Mouse (Mus musculus) retina, postnatal 7 days (tissue): ENCODE measurements at regions not wholly inside any gene's neighbourhood (a gene's known extent, or its start where the extent isn't known, plus 50 kb on each side); places are given as distances from the start of the nearest gene placed in this dataset.

Experiments used
- DNase-seq: peaks from one replicate; pipeline ENCODE4 v3.0.0-alpha.2; 2012; ENCODE audit warnings: low read depth, low spot score

- DNase-seq: peak; percentile 46
Measured at GRCm38 (mm10) chr5:111893905-111894311, 160.2 kb downstream of the Gm26897 start.

GRCm38 (mm10) chr5:111897568-111897967 lies 163.8 kb downstream of the Gm26897 start:
- DNase-seq: no peak

DNA sequence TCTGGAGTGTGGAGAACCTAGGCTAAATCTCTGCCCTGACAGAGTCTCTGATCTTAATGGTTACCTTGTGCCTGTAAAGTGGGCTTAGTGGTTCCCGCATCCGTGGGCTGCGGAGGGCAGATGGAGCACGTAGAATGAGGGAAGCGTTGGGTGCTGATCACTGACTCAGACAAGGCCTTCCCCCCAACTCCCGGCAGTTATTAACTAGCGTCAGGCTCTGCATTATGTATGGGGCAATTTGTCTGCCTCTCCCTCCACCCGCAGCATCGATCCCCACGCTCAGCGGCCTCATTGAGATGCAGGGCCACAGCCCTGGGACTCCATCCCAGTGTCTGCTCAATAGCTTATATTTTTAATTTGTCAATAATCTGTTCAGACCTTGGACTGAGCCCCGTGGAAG lies 164.8 kb downstream of the Gm26897 start:
- DNase-seq: no peak

DNA sequence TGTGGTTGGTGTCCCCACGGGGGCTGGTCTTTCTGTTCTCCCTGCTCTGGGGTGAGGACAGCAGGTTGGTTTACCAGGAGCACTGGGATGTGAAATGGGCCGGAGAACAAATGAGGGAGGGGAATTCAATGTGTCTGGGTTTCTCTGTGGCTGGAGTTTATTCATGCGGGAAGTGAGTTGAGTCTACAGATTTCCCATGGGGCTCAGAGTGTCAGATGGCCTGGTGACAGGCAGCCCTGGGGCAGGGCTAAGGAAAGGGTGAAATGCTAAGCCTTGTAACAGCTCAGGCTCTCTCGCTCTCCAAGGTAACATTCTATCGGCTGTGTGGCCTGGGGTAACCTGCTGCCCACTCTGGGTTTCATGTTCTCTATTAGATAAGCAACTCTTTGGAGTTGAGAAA lies 167.5 kb downstream of the Gm26897 start:
- DNase-seq: no peak

GRCm38 (mm10) chr5:111901678-111902077 lies 168.0 kb downstream of the Gm26897 start:
- no peak for DNase-seq

DNA sequence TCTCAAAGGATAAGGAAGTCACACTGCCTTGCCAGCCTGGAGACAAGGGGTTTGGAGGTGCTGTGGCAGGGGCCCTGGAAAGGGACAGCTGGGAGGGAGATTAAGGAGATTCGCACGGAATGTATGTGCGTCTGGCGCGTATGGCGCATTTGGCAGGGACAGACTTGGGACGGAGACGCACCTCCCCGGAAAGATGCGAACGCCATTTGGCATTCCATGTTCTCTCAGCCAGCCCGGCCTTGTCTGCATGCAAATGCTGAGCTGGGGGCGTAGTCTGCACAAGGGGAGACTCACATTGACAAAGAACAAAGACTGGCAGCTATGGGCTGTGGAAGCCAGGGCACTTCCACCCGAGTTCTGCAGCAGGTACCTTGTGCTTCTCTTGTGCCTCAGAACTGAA lies 174.4 kb downstream of the Gm26897 start:
- DNase-seq: no peak

- no peak for DNase-seq
Measured at GRCm38 (mm10) chr5:111910514-111910913, 176.8 kb downstream of the Gm26897 start.

- DNase-seq: no peak
Measured at GRCm38 (mm10) chr5:111913354-111913753, 179.6 kb downstream of the Gm26897 start.

- DNase-seq: no peak
Measured at GRCm38 (mm10) chr5:111914296-111914695, 180.6 kb downstream of the Gm26897 start.

DNA sequence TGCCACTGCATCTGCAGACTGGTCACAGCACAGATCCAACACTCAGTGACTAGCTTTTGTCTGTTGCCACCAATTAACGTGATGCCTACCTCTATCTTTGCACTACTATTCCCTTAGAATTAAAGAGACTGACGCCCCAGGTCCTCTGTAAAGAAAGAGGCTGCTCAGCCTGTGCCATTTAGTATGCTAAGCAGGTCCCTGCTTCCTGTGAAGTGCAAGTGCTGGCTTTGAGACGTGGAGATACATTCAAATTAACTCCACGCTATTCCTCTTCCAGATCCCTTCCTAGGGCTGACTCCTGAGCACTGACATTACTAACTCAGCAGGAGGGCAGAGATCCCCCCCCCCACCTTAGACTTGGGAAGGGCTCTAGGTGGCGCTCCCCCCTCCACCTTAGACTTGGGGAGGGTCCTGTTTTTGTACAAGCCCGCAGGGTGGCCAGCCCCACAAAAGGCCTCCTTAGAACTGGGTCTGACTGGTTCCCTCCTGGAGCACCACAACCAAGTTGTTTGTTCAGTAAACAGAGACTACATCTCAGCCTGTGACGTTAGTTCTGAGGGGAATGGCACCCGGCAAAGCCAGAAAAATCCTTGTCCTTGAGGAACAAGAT lies 184.0 kb downstream of the Gm26897 start:
- DNase-seq: no peak

- no peak for DNase-seq
Measured at GRCm38 (mm10) chr5:111918888-111919287, 185.2 kb downstream of the Gm26897 start.

DNA sequence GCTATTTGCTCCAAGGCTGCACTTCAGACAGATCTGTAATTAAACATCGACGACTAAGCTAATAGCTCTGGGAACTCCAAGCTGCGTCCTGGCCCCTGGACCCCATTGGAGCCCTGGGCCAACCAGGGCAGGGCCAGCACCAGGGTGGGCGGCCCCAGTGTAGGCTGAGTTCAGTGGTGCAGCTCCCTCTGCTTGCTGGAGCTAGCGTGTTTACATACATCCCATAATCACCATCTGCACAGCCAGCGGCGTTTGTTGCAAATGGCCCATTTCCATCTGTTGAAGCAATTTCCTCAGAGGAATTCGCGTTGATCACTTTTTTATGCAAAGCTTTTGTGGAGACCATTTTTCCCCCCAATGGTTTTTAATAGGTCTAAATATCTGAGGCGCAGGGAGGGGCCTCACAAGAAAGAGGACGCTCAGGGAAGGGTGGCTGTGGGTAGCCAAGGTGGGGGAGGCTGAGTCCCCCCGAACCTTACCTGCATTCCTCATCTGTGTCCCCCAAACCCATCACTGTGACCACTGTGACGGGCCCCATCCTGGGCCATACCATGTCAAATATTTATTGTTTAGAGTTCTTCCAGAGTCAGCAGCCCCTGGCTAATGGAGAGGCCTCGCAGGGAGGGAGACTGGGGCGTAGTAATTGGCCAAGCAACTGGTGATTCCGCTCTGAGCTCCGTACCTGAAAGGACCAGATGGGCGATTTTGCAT lies 189.4 kb downstream of the Gm26897 start:
- DNase-seq: no peak

- no peak for DNase-seq
Measured at GRCm38 (mm10) chr5:111925757-111926156, 192.0 kb downstream of the Gm26897 start.

GRCm38 (mm10) chr5:111929180-111929990 lies 195.7 kb downstream of the Gm26897 start:
- no peak for DNase-seq

GRCm38 (mm10) chr5:111929991-111930339 lies 196.2 kb downstream of the Gm26897 start:
- DNase-seq: no peak

- DNase-seq: no peak
Measured at GRCm38 (mm10) chr5:111931733-111932132, 198.0 kb downstream of the Gm26897 start.

- DNase-seq: no peak
Measured at GRCm38 (mm10) chr5:111935381-111936134, 201.8 kb downstream of the Gm26897 start.

GRCm38 (mm10) chr5:111941831-111942230 lies 208.1 kb downstream of the Gm26897 start:
- no peak for DNase-seq

DNA sequence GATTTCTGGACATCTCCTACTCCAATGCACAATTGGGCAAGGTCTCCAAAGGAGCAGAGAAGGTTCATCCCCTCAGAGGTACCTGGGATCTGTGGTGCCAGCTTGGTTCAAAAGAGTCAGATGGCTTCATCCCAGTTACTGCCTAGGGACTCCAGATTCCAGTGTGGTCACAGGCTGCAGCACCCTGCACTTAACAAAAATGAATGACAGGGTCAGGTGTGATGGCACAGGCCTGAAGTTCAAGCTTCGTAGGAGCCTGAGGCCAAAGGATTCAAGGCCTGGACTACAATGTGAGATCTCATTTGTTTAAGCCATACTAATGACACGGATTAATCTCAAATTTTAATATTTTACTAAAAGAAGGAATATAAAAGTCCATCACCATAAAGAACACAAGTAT lies 209.1 kb downstream of the Gm26897 start:
- no peak for DNase-seq

DNA sequence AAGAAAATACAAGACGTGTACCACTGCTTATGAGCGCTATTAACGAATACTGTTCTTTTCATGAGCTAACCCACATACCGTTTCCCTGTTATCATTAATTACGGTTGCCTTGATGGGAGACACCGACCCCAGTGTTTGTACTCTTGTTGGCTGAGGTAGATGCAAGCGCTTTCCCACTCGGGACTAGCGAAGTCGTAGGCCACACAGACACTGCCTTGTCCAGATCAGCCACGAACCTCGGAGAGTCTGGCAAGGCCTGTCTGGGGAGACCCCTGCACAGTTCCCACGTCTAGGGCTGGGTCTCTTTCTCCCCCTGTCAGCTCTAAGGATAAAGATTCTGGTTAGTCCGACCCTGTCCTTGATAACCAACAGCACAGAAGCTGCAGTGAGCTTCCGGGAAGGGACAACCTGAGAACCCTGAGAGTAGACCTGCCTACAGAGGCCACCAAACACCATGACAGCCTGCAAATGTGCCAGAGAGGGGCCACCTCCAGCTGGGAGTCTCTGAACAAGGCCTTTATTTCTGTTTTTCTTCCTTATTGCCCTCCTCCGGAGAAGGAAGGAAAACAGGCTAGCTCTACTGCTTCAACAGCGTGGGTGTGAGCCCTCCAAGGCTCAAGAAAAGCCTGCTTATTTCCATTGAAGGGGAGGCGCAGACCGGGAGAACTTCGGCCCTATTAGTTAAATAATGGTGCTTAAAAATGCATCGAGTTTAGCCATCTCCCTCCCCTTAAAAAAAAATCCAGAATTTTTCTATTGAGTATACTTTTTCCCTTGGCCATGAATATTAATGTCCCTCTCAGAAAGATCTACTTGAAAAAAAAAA lies 209.8 kb downstream of the Gm26897 start:
- no peak for DNase-seq
